Mouse (Mus musculus) left cerebral cortex, adult 2 months (tissue): ENCODE results near the gene Palld. TPM values are rescaled to one million over a fixed set of nuclear protein-coding genes. Genes with fewer than 3 reads are reported as not detected.

ENCODE experiments used
- DNase-seq, 2 experiments: peaks; one replicate each; pipeline ENCODE4 v3.0.0; 2021 to 2022; ENCODE audit warnings: low spot score in 2 of 2, mixed read lengths in 1 of 2; ENCODE audit errors: extremely low spot score in 1 of 2
- H3K27ac ChIP-seq: fragments of 200-600 bp; 2 replicates; pipeline ENCODE4 v1.8.1; 2022
- H3K4me3 ChIP-seq: fragments of 200-600 bp; 2 replicates; pipeline ENCODE4 v1.8.1; 2022
- CTCF ChIP-seq: fragments of 200-600 bp; IDR thresholded peaks from 2 replicates; pipeline ENCODE4 v1.8.1; 2022; ENCODE audit warnings: antibody characterized with exemption, mild to moderate bottlenecking, moderate library complexity
- intact Hi-C: fragments of 180-260 bp; cut with DNase I; formaldehyde crosslinking; loops from one replicate; pipeline ENCODE4 v1.15.1; 2025
- total RNA-seq, 2 experiments: library from RNA; stranded (reverse); gene quantifications; 2 replicates each; pipeline ENCODE4 v1.2.3; 2021

Gene Palld
- total RNA-seq, 2 experiments from 2014 or later = 4.1 to 4.9 TPM

DNA sequence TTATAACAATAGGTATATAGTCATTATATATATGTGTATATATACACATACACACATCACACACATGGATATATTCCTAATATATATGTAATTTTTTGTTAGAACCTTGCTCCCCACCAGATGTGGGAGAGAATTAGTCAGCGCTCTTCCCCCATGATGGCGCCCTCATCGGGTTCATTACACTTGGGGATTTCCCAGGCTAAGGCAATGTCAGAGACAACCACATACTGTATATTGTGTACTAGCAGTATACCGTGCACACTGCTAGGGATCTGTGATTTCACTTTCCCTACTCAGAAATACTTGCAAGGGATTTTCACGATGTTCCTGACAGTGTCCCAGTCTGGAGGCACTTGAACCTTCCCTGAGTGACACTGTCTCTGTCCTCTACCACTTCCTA lies 341.3 kb downstream of the Palld start:
- H3K4me3 ChIP-seq = no peak overlapping the region
- intact Hi-C loops = no loop called here
- no peak for TF ChIP-seq CTCF
- DNase-seq = no peak
- H3K27ac ChIP-seq = no peak overlapping the region

DNA sequence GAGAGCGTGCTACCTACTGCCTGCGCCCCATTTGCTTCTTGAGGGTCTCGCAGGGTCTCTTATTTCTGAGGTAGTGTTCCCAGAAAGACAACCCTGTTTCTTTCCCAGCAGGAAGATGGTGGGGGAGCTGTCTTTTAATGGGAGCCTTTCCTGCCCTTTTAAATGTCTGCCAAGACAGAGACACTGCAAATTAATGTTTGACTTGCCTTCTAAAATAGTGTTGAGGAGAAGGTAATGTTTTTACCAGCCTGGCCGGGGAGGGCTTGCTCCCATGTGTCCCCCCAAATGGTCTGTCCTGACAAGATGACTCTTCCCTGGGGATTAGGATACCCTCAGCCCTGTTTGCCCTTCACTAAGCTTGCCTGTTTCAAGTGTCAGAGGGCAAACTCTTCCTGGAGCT lies 342.5 kb downstream of the Palld start:
- no peak for TF ChIP-seq CTCF
- Histone ChIP-seq H3K4me3 (no peak overlapping the region), H3K27ac (no peak overlapping the region)
- DNase-seq = no peak
- intact Hi-C loops = no loop called here

DNA sequence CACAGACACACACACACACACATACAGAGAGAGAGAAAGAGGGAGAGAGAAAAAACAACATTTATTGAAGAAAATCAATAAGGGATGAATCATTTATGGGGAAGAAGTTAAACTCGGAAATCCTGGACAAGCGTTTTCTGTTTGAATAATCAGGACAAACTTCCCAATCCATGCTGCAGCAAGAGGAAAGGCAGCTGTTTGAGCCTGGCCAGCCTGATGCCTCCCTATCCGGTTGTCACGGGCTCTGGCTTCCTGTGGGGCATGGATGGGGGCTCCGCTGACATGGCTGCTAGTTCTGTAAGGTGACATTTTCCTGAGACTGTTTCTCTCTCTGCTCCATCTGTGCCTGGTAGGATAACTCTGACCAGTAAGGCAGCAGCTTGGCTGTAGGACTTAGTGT lies 343.0 kb downstream of the Palld start:
- Histone ChIP-seq H3K27ac (no peak overlapping the region), H3K4me3 (no peak overlapping the region)
- intact Hi-C loops = no loop called here
- DNase-seq = no peak
- TF ChIP-seq CTCF = no peak

DNA sequence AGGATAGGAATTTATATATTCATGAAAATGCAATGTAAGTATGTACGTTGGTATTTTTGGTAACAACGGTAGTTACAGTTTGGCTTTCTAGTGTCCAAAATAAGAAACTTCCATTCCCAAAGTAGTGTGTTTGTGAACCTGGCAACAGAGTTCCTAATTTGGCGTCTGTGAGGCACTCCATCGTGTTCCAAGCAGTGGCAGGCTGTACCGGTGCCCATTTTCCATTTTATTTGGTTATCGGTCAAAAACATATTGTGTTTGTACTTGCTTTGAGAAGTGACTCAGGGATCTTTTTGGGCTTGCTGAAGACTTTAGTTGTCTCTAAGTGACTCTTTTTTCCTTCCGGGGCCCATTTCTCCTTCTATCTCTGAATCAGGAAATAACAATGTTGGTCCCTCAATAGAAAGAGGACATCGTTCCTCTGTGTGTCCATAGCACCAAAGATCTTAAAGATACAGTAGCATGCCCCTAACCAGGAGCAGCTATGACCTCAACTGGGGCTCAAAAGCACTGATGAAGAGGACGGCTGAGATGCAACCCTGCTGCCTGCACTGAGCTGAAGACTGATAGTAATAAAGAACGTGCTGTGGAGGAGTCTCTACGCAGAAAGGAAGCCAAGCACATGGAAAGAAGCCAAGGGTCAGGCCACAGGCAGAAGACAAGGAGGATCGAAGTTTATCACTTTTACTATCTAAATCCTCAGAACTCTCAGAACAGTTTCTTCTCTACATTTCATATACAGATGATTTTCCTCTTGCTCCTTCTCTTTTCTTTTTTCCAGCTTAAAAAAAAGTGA lies 344.2 kb downstream of the Palld start:
- TF ChIP-seq CTCF = no peak
- no peak for DNase-seq
- Histone ChIP-seq H3K4me3 (no peak overlapping the region), H3K27ac (no peak overlapping the region)
- intact Hi-C loops = no loop called here

DNA sequence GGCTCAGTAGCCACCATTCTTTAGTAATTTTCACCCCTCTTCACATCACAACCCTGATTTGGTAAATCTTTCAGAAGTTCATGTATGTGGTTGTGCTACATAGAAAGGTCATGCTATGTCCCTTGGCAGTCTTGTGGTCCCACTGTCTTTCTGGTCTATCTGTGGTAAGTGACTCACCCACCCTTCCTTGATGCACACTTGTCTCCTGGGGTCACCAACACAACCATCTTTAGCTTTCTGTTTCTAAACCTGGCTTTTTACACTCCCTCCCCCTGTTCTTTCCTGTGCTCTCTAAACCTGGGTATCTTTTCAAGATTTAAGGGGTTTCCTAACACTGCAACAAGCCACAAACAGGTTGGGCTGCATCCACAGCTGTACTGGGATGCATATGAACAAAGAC lies 345.5 kb downstream of the Palld start:
- H3K4me3 ChIP-seq = no peak overlapping the region
- intact Hi-C loops = no loop called here

DNA sequence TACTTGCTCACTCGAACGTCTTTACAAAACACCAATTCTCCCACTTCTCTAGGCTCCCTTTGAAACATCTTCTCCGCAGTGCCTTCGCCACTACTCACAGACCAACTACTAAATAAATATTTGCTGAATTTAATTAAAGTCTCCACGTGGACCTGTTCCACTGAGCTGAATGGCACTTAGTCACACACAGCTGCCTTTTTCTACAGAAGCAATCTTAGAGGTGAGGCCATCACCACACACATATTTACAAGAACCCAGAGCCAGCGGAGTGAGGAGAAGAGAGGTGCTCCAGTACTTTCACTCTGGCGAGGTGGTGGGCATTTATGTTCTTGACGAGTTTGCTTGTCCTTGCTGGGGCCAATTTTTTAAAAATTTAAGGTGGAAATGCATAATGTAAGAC lies 346.3 kb downstream of the Palld start:
- no peak for DNase-seq
- no peak overlapping the region for H3K27ac ChIP-seq
- no peak for TF ChIP-seq CTCF
- intact Hi-C loops = no loop called here
- H3K4me3 ChIP-seq = no peak overlapping the region

More for the DNA sequence above, 345.5 kb downstream of the Palld start:
- DNase-seq = no peak
- no peak overlapping the region for H3K27ac ChIP-seq
- TF ChIP-seq CTCF = no peak

DNA sequence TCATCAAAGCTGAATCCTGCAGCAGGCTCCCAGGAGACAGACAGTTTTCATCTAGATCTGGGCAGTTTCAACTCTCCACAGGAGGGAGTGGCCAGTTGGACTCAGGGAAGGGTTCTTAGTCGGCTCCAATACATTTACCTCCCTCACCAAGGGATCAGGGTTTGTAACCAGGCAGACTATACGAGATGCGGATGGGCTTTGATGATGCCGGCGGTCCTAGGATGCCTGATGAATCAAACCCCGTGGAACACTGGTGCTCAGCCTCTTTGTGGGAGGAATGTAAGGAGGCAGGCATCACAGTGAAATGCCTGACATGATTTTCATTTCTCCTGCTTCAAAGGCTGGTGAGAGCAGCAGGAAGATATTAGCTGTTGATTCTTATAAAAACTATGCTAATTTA lies 347.1 kb downstream of the Palld start:
- no peak for TF ChIP-seq CTCF
- Histone ChIP-seq H3K27ac (no peak overlapping the region), H3K4me3 (no peak overlapping the region)
- no peak for DNase-seq
- intact Hi-C loops = no loop called here

DNA sequence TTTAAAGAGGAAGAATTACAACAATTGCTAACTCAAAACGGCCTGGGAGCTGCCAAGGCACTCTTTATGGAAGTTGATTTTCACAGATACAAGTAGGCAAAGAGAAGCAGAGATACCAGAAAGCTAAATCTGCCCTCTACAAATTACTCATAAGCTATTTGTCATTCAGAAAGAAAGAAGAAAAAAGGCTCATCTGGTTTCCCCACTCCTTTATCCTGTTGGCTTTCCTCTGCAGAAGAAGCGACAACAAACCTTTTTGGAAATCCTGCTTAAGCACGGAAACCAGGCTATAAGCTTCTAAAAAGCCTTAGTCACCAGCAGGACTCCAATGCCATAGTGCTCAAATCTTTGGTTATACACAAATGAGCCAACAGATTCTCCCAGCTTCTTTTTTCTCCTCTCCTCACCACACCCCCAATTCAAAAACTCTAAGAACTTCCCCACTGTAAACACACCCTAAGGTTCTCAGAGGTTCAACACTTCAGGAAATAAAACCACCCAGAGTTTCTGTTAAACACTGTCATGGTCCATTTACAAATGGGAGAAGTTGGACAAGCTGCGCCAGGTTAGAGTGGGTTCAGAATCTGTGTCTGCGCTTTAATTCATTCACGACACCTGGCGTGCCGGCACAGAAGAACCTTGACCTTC lies 349.6 kb downstream of the Palld start:
- no peak for TF ChIP-seq CTCF
- Histone ChIP-seq H3K27ac (no peak overlapping the region), H3K4me3 (no peak overlapping the region)
- intact Hi-C loops = no loop called here
- no peak for DNase-seq

DNA sequence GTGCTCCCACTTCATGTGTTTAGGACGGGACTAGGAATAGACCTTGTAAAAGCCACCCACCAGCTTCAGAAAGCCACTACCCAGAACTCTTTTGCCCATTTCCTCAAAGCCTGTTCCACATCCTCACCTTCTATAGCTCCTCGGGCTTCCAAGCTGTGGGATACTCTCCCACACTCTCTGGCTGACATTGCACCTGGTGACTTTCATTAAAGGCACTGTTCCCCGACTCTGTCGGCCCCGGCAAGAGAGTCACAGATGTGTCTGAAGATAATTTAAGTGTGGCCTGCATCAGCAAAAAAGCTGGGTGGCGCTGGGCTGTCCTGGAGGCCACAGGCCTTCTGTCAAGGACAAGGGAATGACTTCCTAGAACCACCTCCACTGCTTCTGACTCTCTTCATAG lies 350.3 kb downstream of the Palld start:
- intact Hi-C loops = no loop called here
- DNase-seq = no peak

DNA sequence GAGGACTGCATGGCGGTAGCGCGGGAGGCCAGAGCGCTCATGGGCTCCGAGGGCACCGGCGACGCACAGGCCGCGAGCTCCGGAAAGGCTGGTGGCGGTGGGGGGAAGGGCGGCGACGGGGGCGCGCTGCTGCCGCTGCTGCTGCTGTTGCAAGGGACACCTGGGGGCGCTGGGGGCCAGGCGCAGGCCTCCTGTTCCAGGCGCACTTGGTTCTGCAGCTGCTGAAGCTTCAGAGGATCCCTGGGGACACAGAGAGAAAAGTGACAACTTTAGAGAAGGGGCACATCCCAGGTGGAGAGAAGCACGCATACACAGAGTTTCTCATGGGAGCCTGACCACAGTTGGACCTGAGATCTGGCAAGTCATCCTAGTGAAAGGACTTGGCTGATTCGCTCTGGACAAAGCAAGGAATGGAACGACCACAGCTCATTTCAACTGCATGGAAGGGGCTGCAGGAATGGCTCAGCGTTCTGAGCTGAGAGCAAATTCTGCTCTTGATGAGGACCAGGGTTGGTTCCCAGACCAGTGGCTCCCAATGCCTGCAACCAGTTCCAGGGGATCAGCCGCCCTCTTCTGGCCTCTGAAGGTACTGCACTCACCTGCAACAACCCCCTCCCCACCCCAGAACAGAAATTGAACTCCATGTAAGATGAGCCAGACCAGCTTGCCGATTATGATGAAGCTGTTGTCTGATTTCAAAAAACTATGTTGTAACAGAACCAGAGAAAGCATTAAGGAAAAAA lies 352.3 kb downstream of the Palld start:
- TF ChIP-seq CTCF = peak; percentile 36
- Histone ChIP-seq H3K4me3 (no peak overlapping the region), H3K27ac (no peak overlapping the region)
- DNase-seq = no peak
- intact Hi-C loops = no loop called here

More for the DNA sequence above, 350.3 kb downstream of the Palld start:
- Histone ChIP-seq H3K4me3 (no peak overlapping the region), H3K27ac (no peak overlapping the region)
- no peak for TF ChIP-seq CTCF

DNA sequence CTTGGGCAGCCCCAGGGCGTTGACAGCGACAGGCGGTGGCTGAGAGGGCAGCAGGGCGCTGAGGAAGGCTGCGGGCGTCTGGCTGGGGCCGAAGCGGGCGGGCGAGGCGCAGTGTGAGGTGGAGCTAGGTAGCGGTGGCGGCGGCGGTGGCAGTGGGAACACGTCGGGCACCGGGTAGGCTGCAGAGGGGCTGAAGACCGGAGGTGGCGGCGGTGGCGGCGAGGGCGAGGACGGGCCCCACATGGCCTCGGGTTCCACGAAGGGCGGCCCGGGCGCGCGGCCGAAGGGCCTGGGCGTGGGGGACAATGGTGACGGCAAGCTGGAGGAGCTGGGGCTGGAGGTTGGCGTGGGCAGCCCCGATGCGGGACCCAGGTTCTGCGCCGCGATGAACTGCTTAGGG lies 352.9 kb downstream of the Palld start:
- no peak for DNase-seq
- intact Hi-C loops = no loop called here
- Histone ChIP-seq H3K4me3 (no peak overlapping the region), H3K27ac (no peak overlapping the region)
- no peak for TF ChIP-seq CTCF

DNA sequence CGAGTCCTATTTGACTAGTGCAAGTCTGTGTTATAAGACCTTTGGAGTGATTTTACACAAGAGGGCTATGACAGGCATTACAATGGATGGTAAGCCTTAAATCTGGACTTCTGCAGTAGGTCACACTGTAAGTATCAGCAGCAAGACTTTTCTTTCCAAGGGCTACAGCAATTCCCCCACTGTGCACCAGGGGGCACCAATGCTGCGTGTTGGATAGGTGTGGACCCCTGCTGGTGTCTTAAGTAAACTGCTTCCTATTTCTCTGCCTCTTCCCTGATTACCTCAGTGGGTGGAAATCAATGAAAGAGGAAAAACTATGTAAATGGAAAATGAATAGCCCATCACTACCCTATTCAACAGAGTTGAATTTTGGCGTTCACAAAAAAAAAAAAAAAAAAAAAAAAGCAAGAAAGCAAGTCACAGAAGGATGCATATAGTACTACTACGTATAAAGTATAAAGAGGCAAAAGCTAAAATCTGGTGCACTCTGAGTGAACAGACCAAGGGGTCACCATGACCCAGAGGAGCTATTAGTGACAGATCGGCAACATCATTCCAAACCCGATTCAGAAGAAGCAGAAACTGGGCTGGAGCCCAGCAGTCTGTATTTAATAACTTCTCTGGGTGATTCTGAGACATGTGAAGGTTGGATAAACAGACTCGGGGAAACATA lies 362.5 kb downstream of the Palld start:
- no peak overlapping the region for H3K4me3 ChIP-seq
- intact Hi-C loops = loop anchor here (1.0 to 5.0 kb wide), 4 partner anchors 147 to 517 kb away; no protein-coding TSS in a partner anchor
- DNase-seq = peak; percentile 80 to 87
- peak; percentile 99 for TF ChIP-seq CTCF
- no peak overlapping the region for H3K27ac ChIP-seq
